Mouse (Mus musculus) retina, postnatal 7 days (tissue): ENCODE measurements at regions not wholly inside any gene's neighbourhood (a gene's known extent, or its start where the extent isn't known, plus 50 kb on each side); places are given as distances from the start of the nearest gene placed in this dataset.
A peak's percentile ranks its signal among the peaks of the same experiment; 100 is the strongest.

Source experiments
- DNase-seq: peaks from one replicate; pipeline ENCODE4 v3.0.0-alpha.2; 2012; ENCODE audit warnings: low read depth, low spot score

DNA sequence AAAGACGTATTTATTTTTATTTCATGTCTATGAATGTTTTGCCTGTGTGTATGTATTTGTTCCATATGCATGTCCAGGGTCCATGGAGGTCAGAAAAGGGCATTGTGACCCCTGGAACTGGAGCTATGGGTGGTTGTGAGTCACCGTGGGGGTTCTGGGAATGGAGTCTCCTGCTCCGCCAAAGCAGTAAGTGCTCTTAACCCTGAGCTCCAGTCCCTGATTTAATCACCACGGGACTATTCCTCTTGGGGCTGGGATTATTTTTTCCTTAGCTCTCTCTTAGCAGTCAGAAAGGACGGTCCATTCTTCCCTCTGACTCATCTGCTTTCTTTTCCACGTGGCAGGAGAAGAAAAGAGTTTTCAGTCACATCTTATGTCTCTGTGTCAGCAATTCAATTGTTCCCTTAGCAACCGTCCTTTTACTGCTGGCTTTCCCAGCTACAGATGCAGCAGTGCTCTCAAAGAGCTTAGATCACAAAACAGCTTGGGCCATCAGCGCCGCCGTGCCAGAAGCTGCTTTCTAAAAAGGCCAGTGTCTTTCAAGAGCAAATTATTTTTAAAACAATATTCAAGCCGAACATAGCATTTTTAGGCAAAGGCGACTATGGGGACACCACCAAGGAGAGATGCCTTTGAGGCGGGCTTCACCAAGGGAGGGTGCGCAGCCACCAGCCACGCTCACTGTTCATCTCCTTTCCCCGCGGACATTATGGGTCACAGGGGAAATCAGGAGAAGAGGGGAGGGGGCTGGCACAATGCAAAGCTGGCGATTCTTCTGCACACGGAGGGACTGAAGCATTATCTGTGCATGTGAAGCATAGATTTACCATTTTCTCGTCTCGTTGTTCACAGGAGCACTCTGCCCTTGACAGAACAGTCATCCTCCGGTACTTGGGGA lies 110.8 kb downstream of the Map3k7 start:
- DNase-seq, result peak; percentile 14

DNA sequence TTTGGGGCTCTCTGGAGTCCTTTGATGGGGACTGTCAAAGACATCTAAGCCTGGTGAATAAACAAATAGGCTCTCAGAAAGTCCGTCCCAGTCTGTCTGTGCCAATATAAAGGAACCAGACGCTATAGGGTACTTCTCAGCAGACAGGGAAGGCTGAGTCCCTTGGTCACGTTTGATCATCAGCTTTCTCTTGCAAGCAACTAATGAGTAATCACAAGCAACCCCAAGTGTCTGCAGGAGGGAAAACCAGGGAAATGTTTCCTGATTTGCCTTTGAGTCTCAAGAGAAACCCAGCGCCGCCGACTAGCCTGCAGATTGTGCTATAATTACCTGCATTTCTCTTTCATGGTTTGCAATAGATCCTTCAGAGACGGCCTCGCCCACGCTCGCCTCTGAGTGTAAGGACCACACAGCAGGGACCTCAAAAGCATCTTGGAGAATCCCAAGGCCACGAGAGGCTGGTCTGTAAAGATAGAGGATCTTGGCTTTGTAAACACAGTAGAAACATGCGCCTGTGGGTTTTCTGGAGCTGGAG lies 112.6 kb downstream of the Map3k7 start:
- DNase-seq, result no peak

DNA sequence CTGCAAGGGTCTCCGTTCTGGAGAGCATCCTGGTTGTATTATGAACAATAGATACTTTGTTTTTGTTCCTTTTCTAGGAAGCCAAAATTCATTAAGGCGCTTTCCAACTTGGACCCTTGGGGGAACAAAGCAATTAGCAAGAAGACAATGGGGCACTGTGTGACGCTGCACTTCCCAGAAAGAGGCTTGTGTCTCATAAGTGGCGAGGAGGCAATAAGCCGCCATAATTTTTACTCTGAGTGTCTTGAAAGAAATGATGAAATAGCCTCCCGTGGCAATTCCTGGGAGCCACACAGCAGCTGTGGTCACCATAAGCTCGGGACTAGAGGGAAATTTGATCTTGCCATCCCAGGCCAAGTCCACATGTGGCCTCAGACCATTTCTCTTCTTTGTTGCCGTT lies 119.6 kb downstream of the Map3k7 start:
- DNase-seq, result no peak

DNA sequence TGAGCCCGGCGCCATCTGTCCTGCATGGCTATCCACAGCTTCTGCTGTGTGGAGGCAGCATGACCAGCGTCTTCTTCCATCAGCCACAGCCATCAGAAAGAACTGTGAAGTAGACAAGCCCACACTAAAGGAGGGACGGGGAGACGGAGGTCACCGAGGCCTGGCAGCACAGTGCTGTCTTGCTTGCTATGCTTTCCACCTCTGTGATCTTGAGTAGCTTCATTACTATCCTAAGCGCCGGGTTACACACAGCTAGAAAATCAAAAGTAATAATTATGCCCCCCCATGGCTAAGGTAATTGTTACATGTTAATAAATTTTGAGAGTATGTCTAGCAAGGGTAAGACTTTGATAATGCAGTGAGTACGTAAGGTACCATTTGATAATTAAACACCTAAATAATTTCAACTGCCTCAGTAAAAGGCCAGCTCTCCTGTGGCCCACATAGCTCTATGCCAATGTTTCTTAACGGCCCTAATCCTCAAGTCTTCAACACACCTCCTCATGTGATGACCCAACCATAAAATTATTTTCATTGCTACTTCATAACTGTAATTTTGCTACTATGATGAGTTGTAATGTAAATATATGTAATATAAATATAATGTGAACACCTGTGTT lies 120.5 kb downstream of the Map3k7 start:
- no peak for DNase-seq

DNA sequence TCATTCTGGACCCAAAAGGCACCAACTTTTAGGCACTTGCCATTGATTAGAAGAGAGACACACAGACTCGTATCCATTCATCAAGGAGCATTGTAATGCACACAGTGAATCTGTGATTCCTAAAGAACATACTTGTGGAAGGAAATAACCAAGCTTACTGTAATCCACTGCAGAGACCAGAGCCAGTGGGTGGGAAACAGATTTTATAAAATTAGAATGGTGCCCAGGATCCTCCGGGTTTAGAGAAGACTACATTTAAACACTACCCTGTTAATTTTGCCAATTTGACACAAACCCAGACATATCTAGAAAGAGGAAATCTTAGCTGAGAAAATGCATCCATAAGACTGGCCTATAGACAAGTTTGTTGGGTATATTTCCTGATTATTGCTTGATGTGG lies 121.1 kb downstream of the Map3k7 start:
- no peak for DNase-seq

DNA sequence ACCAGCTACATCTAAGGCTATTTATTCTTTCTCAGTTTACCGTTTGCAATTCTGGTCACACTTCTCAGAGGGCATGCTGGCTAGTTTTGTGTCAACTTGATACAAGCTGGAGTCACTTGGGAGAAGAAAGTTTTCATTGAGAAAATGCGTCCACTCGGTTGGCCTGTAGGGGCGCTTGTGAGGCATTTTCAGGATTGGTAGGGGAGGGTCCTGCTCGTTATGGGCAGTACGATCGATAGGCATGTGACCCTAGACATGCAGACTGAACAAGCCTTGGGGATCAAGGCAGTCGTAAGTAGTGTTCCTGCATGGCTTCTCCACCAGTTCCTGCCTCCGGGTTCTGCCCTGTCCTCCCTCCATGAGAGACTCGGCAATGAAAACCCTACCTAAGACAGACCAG lies 127.2 kb downstream of the Map3k7 start:
- DNase-seq, result no peak

DNA sequence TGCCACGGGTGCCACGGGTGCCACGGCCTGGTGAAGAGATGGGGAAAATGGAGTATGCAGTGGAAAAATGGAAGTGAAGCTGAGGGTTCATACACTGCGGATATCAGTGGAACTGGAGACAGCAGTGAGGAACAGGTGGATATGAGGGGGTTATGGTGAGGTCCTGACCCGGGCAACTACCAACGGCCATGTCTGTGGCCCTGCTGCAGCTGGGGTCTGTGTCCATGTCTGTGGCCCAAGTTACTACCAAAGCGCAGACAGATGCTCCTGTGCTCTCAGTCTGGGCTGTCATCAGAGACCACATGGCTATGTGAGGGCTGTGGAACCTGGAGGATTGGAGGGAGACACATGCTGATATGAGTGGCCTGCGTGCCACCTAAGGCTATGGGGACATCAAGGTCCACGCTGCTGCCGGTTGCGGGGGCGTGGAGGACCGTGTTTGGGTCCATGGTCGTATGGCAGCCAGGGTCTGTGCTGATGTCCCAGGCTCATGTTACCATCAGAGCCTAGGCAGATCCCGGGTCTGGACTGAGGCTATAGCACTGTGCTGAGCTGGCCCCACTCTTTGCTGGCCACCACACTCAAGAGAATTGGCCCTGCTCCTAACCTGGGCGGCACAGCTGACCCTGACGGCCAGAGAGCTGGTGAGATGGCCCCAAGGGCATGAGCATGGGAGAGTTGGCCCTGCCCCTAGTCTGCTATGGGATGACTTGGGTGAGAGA lies 128.6 kb downstream of the Map3k7 start:
- no peak for DNase-seq

DNA sequence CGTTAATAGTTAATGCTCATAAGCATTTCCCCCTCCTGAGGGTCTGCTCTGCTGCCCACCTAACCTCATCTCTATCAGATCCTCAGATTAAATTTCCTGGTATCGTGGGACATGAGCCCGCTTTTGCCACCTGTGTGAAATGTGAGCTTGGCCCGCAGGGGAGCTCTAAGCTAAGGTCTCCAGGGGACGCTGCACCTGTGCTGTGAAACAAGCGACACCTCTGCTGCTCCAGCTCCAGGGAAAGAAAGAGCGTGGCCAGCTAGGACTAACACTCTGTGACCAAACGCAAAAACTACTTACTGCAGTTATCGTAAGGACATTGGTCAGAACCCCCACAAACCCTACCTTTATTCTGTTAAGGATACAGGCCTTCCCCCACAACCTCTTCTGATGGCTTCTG lies 134.3 kb downstream of the Map3k7 start:
- no peak for DNase-seq

DNA sequence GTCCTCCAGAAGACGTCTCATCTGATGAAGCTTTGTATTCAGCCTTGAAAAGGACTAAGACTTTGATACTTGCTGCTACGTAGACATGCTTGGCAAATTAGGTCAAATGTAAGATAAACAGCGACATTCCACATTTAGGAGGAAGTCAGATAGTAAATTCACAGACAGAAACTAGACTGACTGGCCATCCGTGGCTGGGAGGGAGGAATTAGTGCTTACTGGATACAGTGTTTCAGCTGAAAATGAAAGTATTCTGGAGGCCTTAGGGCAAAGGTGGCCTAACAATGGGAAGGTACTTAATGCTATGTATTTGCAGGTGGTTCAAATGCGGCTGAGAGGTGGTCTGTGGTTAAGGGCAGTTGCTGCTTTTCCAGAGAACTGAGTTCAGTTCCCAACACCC lies 137.1 kb downstream of the Map3k7 start:
- DNase-seq, result no peak

DNA sequence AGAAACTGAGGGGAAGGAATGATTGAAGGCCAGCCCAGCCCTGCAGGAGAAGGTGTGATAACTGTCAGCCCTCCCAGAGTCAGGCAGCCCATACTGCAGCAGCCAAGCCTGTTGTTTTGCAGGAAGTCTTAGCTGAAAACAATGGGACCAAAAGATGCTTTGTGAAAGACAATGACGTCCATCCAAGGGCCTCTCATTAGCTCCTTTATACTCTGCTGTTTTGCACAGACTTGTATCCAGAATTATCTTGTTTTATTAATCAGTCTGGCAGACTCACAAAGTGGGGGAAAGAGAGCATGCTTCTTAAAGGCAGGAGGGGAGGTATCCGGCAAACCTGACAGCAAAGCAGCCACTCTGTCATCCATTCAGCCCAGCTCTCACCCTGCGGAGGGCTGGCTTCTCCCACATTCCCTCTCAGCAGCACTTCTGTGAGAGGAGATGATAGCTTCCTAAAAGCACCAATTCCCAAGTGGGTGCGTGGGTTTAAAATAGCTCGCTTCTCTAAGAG lies 131.9 kb upstream of the Bach2 start:
- DNase-seq, result no peak

DNA sequence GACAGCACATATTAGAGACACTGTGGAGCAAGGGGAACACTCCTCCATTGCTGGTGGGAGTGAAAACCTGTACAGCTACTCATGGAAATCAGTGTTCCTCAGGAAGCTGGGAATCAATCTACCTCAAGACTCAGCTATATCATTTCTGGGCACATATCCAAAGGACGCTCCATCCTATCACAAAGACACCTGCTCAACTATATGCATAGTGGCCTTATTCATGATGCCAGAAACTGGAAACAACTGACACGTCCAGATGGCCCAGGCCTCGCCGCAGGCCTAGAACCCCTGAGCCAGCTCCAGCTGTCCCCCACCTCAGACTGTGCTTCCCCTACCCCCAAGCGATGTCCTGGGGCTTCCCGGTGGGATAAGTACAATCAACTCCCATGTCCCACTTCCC lies 116.3 kb upstream of the Bach2 start:
- DNase-seq, result no peak

DNA sequence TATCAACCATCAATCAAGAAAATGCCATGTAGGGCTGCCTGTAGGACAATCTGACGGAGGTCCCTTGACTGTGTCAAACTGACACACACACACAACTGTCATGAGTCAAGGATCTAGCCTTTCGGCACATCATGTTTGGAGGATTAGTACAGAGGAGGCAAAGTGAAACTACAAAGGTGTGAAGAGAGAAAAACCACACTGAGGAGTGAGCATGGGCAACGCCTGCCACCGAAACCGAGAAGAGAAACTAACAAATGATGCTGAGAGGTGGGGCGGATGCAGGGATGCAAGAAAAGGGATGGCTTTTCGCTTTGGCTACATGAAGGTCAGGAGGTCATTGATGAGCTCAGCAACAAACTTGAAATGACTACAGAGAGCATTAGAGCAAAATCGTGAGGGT lies 111.8 kb upstream of the Bach2 start:
- DNase-seq, result no peak

DNA sequence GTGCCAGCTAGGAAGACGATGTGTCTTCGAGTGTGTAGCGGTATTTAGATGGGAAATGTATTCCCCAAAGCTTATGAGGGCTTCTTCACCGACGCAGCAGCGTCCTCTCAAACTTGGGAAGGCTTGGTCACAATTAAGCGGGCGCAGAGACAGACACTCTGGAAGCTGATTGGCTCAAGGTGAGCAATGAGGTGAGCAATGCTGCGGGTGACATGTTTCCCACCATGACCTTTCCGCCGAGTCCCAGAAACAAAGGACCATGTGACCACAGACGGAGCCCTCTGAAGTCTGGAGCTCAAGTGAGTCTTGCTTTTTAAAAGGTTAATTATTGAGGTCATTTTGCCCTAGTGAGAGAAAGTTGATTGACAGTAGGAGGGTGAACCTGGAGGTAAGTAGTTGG lies 108.0 kb upstream of the Bach2 start:
- no peak for DNase-seq

DNA sequence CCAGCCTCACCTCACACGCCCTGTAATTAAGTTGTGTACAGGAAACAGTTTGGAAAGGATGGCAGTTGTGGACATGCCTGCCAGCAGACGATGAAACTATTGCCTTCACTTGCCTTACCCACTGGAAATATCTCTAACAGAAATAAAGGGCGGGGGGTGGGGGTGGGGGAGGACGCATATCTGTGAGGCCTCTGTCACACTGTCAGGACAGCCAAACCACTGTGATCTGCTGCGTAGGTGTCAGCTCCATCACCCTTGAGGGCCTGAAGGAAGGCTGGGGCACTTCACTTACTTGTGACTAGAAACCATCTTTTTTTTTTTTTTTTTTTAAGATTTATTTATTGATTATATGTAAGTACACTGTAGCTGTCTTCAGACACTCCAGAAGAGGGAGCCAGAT lies 106.8 kb upstream of the Bach2 start:
- DNase-seq, result no peak

DNA sequence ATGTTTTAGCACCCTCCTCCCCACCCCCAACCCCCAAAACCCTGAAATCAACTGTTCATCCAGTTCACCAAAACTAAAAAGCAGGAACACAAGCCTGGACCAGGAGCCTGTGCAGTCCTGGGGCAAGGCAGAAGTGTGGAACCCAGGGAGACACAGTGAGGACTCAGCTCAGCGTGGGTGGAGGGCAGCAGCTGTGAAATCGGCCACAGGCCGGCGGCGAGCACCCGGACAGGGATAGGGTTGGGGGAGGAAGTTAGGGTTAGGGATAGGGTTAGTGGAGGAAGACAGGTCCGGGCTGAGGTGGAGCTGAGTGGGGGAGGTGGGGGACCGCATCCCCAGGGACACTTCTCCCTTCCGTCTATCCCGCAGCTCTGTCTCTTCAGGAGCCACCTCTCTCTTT lies 102.5 kb upstream of the Bach2 start:
- DNase-seq, result no peak

DNA sequence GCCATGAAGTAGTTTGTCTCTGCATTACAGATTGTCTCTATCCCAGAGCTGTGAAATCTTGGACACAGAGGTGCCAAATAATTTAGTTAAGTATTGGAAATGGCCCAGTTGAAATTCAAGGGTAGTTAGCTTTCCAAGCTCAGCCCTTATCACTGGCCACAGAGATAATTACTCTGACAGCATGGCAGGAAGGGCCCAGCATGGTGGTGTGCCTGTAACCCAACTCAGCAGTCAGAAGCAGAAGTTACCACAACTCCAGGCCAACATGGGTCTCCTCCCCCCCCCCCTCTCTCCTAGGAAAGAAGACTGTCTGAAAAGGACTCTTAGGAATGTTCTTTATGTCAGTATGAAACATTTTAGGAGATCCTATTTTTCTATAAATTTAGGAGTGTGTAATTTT lies 101.4 kb upstream of the Bach2 start:
- no peak for DNase-seq

DNA sequence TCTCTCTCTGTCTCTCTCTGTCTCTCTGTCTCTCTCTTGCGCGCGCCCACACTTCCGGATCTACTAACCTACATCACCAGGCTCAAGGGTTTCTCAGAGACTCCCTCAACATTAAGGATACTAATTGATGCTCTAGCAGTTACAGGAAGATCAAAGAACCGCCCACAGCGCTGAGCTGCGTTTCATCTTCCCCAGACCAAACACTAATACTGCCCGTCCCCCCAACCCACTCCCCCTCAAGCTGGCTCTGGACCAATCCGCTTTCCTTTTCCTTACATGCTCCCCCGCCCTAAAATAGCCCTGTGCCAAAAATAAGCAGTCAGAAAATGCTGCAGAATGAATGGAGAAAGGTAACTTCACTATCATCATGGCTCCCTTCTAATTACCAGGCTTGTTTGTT lies 100.6 kb upstream of the Bach2 start:
- DNase-seq, result no peak

DNA sequence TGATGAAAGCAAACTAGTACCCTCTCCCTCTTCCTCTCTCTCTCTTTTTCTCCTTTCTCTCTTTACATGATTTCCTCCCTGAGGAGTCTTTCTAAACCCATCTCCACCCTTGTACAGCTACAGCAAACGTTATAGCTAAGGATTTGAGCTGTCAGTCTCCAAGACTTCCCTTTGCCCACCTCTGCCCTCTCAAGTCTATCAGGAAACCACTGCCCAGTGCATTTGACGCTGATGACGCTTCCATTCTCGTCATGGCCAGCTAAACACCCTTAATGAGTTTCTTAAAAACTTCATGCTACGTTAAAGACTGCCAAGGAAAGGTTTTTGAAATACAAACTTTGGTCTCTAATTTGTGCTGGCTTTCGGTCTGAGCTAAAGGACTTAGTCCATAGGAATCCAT lies 99.0 kb upstream of the Bach2 start:
- DNase-seq, result no peak

DNA sequence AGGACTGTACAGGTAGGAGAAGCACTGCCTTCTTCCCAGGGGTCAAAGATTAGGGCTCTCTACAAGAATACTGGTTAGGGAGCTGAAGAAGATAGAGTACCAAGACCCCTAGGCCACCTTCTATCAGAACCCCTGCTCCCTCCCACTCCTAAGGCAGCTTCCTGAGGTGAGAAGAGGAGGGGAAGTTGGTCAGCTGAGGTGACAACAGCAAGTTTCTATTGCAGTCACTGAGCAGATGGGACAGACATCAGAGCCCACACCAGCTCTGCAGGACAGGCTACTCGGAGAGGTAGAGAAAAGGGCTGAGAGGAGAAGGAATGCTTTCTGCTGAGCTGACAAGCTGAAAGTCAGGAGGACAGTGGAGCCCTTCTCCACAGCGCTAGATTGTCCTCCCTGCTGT lies 98.5 kb upstream of the Bach2 start:
- DNase-seq, result no peak

DNA sequence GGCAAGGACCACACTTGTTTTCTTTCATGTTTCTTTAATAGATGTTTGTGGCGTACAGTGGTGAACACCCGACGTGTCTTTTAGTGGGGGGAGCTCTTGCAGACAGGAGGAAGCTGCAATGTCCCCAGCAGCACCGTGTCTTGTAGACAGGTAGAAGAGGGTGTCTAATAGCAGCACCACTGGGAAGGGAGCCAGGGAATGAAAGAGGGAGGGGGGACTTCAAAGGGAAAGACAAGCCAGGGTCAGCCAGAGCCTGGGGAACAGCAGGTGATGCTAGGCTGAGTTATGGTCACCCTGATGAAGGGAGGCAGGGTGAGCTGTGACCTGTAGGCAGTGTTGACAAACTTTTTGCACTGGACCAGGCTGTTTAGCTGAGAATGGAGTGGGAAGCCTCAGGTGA lies 96.4 kb upstream of the Bach2 start:
- DNase-seq, result no peak

DNA sequence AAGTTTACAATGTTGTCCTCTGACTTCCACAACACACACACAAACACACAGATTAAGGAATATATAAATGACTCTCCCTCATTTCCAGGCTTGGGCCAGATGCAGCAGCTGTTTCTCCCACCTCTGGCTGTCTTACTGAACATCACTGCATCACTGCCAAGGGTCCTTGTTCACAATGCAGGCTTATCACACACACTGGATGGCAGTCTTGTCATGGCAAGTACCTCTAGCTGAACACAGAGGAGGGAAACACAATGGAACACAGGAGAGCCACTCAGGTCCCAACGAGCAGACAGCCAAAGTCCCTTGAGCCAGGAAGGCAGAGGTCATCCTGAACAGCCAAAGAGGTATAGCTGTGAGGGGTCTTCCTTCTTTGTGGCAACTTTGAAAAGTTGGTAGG lies 91.5 kb upstream of the Bach2 start:
- no peak for DNase-seq

DNA sequence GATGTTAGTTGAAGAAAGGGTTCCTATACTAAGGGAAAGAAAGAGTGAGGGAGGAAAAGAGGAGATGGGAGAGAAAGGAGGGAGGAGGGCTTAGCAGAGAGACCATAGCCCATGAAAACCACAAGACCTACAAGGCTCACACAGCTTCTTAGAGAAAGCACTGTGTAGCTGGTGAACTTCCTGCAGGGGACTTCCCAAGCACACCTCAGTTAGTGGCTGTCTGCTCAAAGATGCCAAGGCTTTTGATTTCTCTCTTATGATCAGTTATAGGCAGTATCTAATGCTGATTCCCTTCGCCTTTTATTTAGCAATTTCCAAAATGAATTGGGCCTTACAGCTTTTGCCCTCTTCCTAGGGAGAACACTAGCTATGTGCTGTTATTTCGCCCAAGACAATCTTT lies 90.0 kb upstream of the Bach2 start:
- no peak for DNase-seq
